Mouse (Mus musculus) CH12.LX (cell line): Measurements from ENCODE around the gene Stk39. TPM values are rescaled to one million over a fixed set of nuclear protein-coding genes. Genes with fewer than 3 reads are reported as not detected.

Experiments
- DNase-seq: peaks from one replicate; pipeline ENCODE4 v3.0.0-alpha.2; 2013; ENCODE audit errors: extremely low read depth
- H3K27ac ChIP-seq: 2 replicates; pipeline ENCODE4 v1.5.1; 2012; ENCODE audit warnings: low read depth, mild to moderate bottlenecking, control low read depth, moderate library complexity; ENCODE audit not compliant: insufficient read depth
- H3K27me3 ChIP-seq: replicated peaks from 2 replicates; pipeline ENCODE3; 2012; ENCODE audit warnings: inconsistent platforms
- H3K36me3 ChIP-seq, 2 experiments: replicated peaks in 1 of 2; 2 replicates each; pipeline versions ENCODE3 to v1.6.1; 2012; ENCODE audit warnings: inconsistent platforms in 1 of 2, low read length in 1 of 2, mild to moderate bottlenecking in 1 of 2, mixed read lengths in 1 of 2, moderate library complexity in 1 of 2; ENCODE audit not compliant: control insufficient read depth in 1 of 2, insufficient read depth in 1 of 2
- H3K4me1 ChIP-seq, 2 experiments: 2 replicates each; pipeline ENCODE4 v1.6.1; 2012; ENCODE audit warnings: inconsistent platforms in 1 of 2, moderate library complexity in 1 of 2; ENCODE audit not compliant: insufficient read depth in 2 of 2, control insufficient read depth in 1 of 2
- H3K4me2 ChIP-seq: 2 replicates; pipeline ENCODE4 v1.6.1; 2012; ENCODE audit warnings: low read depth, mild to moderate bottlenecking, control low read depth; ENCODE audit not compliant: poor library complexity, insufficient read depth, severe bottlenecking
- H3K4me3 ChIP-seq, 3 experiments: fragments of 150-350 bp in 1 of 3; sonication (generic) in 1 of 3; replicated peaks in 1 of 3; 2 replicates each; pipeline versions ENCODE3 to v1.5.1; 2011 to 2012; ENCODE audit warnings: low read depth in 2 of 3, low read length in 2 of 3, mild to moderate bottlenecking in 2 of 3, moderate library complexity in 2 of 3, control low read depth in 1 of 3, improper control_type of control experiment in 1 of 3, inconsistent platforms in 1 of 3, mixed read lengths in 1 of 3; ENCODE audit not compliant: poor library complexity in 1 of 3
- H3K79me2 ChIP-seq: replicated peaks from 2 replicates; pipeline ENCODE4 v1.6.1; 2012; ENCODE audit warnings: mild to moderate bottlenecking, moderate library complexity; ENCODE audit not compliant: control insufficient read depth, poor library complexity, insufficient read depth, severe bottlenecking; ENCODE audit errors: extremely low read depth
- H3K9ac ChIP-seq: 2 replicates; pipeline ENCODE4 v1.6.1; 2012; ENCODE audit warnings: low read depth, mild to moderate bottlenecking, control low read depth, moderate library complexity; ENCODE audit not compliant: insufficient read depth
- H3K9me3 ChIP-seq: replicated peaks from 2 replicates; pipeline ENCODE3; 2012; ENCODE audit warnings: low read length, inconsistent platforms, mixed read lengths
- CTCF ChIP-seq, 2 experiments: IDR thresholded peaks in 1 of 2; conservative IDR thresholded peaks in 1 of 2; 2 replicates each; pipeline ENCODE4 v1.5.1; 2011 to 2012; ENCODE audit warnings: low read depth in 2 of 2, low read length in 2 of 2, improper control_type of control experiment in 1 of 2, inconsistent platforms in 1 of 2, mild to moderate bottlenecking in 1 of 2, moderate library complexity in 1 of 2
- E2F4 ChIP-seq: IDR thresholded peaks from 2 replicates; pipeline ENCODE4 v1.6.1; 2011; ENCODE audit warnings: low read depth, low read length, improper control_type of control experiment; ENCODE audit not compliant: insufficient replicate concordance
- ETS1 ChIP-seq: conservative IDR thresholded peaks from 2 replicates; pipeline ENCODE4 v1.6.1; 2012; ENCODE audit warnings: low read depth, mild to moderate bottlenecking, inconsistent platforms, low read length, improper control_type of control experiment, moderate library complexity
- GABPA ChIP-seq: IDR thresholded peaks from 2 replicates; pipeline ENCODE4 v1.6.1; 2012; ENCODE audit warnings: low read depth, low read length, improper control_type of control experiment, inconsistent platforms; ENCODE audit not compliant: insufficient replicate concordance
- IRF4 ChIP-seq: IDR thresholded peaks from 2 replicates; pipeline ENCODE4 v1.6.1; 2014; ENCODE audit warnings: low read depth, mild to moderate bottlenecking, inconsistent platforms, low read length, improper control_type of control experiment
- JUN ChIP-seq: IDR thresholded peaks from 2 replicates; pipeline ENCODE4 v1.6.1; 2011; ENCODE audit warnings: low read depth, mild to moderate bottlenecking, low read length, improper control_type of control experiment, moderate library complexity; ENCODE audit not compliant: insufficient read depth
- MAZ ChIP-seq: IDR thresholded peaks from 2 replicates; pipeline ENCODE4 v1.6.1; 2012; ENCODE audit warnings: low read depth, mild to moderate bottlenecking, inconsistent platforms, low read length, improper control_type of control experiment, moderate library complexity
- MYC ChIP-seq: IDR thresholded peaks from 2 replicates; pipeline ENCODE4 v1.6.1; 2011; ENCODE audit warnings: low read depth, mild to moderate bottlenecking, improper control_type of control experiment, low read length
- POLR2AphosphoS2 ChIP-seq: IDR thresholded peaks from 2 replicates; pipeline ENCODE4 v1.6.1; 2011; ENCODE audit warnings: low read depth, low read length, improper control_type of control experiment
- RCOR1 ChIP-seq: conservative IDR thresholded peaks from 2 replicates; pipeline ENCODE4 v1.6.1; 2012; ENCODE audit warnings: low read depth, mild to moderate bottlenecking, inconsistent platforms, low read length, improper control_type of control experiment
- SIN3A ChIP-seq: IDR thresholded peaks from 2 replicates; pipeline ENCODE4 v1.6.1; 2012; ENCODE audit warnings: low read length, improper control_type of control experiment, inconsistent platforms
- SMC3 ChIP-seq: IDR thresholded peaks from 2 replicates; pipeline ENCODE4 v1.6.1; 2011; ENCODE audit warnings: low read depth, low read length, improper control_type of control experiment
- USF1 ChIP-seq: IDR thresholded peaks from 2 replicates; pipeline ENCODE4 v1.6.1; 2014; ENCODE audit warnings: low read depth, mild to moderate bottlenecking, inconsistent platforms, low read length, improper control_type of control experiment
- USF2 ChIP-seq: conservative IDR thresholded peaks from 2 replicates; pipeline ENCODE4 v1.6.1; 2011; ENCODE audit warnings: low read depth, low read length, improper control_type of control experiment
- dilution Hi-C: fragments of 300-500 bp; cut with MboI; formaldehyde crosslinking; loops from 2 replicates; pipeline ENCODE4 v1.14.3; 2020; ENCODE audit warnings: low sequenced_read_pairs; ENCODE audit not compliant: extremely low pct_unique_long_range_greater_than_20kb, extremely low pct_ligation_motif_present
- in situ Hi-C: fragments of 300-500 bp; cut with MboI; formaldehyde crosslinking; loops from 3 replicates; pipeline ENCODE4 v1.14.3; 2019; ENCODE audit warnings: low sequenced_read_pairs, low pct_ligation_motif_present, low pct_unique_long_range_greater_than_20kb, mixed read lengths
- polyA plus RNA-seq: library from polyadenylated mRNA; unstranded; fragments of >175 nt; gene quantifications from 2 replicates; pipeline ENCODE4 v1.2.1, GENCODE M21; 2012; ENCODE audit warnings: low read depth; ENCODE audit not compliant: insufficient read length
- total RNA-seq, 2 experiments: library from RNA; depleted of rRNA; stranded (reverse); fragments of 300-350 nt in 1 of 2; fragments of >200 nt in 1 of 2; gene quantifications; 2 replicates each; pipeline ENCODE4 v1.2.3; 2012 to 2014

Stk39 gene
- total and polyA plus RNA-seq, 3 experiments, result not detected

DNA sequence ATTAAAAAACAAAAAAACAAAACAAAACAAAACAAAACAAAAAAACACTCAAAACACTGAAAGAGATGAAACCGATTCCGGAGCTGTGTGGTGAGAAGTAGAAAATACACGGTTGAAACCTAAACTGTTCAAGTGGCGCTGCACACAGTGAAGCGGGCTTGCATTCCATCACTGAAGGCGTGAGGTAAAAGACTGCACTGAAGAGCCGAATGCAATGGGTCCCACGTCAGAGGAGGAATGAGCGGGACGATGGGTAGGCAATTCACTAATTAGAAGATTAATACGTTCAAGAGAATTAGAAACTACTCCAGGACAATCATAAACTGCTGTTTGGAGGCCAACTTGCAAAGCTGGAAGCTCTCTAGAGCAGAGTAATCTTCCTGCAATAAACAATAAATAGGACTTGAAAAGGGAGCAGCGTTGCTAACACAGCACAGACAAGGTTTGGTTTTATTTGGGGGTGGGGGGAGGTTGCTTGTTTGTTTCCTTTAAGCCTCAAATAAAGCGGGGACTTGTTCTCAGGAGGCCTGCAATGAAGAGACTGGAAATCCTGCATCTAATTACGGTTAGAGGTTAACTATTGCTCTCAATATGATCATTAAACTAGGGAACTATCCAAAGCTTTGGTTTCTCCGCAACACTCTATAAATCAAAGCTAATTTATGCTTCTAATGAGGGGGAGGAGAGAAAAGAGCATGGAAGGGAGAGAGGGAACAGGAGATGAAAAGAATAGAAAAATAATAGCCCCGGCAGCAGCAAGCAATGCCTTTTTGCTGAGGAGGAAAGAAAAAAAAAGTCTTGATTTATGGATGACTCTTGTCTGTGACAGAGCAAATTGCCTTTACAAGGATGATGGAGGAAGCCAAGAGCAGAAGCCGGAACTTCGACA, 67.5 kb downstream of the Stk39 start:
- TF ChIP-seq GABPA, result no peak
- TF ChIP-seq USF2, result no peak
- no peak for TF ChIP-seq SIN3A
- no peak for TF ChIP-seq IRF4
- no peak for TF ChIP-seq USF1
- TF ChIP-seq RCOR1, result no peak
- TF ChIP-seq JUN, result no peak
- no peak for TF ChIP-seq POLR2AphosphoS2
- no peak for TF ChIP-seq MYC
- TF ChIP-seq E2F4, result no peak
- TF ChIP-seq MAZ, result no peak
- H3K4me1 ChIP-seq, result no peaks in the 10 kb centered on the region
- dilution Hi-C loops (no loop called here), in situ Hi-C loops (no loop called here)
- H3K27ac ChIP-seq, result no peak overlapping the region
- peaks cover 76% of the 10 kb centered on the region for H3K9me3 ChIP-seq
- no peak for DNase-seq
- H3K9ac ChIP-seq, result no peak overlapping the region
- H3K27me3 ChIP-seq, result no peaks in the 10 kb centered on the region
- H3K4me3 ChIP-seq, result no peak overlapping the region
- no peak overlapping the region for H3K4me2 ChIP-seq
- H3K79me2 ChIP-seq, result no peaks in the 10 kb centered on the region
- no peaks in the 10 kb centered on the region for H3K36me3 ChIP-seq

DNA sequence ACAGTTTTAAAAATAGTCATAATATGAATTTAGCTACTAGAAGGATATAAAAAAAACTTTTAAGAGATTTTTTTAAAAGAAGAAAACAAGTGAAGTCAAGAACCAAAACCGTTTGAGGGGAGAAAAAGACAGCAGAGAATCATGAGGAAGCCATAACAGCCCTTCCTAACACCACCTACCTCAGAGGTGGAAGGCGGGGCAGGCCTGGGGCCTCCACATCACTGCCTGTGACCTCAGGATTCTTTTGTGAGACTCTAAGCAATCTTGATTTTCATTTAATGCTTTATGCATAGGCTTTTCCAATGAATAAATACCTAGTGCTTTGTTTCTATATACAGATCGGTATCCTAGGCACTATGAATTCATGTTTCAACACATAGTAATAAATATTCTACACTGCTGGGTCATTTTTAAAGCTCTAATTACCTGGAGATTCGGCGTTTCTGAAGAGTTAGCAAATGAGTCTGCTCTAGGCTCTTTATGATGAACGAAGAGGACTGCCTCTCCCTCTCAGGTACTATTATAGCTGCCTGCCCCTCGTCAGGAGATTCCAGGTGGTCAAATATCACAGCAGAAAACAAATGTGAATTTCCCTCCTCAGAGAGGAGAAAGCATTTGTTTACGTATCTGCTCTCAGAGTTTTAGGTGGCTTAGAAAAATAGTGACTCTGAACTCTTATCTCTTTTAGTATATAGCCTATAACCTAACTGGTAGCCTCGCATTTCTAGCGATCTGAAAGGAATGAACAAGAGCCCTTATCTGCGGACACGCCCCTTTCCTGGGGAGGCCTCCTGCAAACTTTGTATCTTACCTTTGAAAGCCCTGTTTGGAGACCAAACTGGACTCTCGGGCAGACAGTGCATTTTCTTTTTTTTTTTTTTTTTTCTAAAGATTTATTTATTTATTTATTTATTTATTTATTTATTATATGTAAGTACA, 78.2 kb downstream of the Stk39 start:
- dilution Hi-C loops, result no loop called here
- in situ Hi-C loops, result no loop called here
- Histone ChIP-seq H3K9ac (no peak overlapping the region), H3K4me1 (no peaks in the 10 kb centered on the region), H3K9me3 (peaks cover 70% of the 10 kb centered on the region), H3K4me3 (no peak overlapping the region), H3K27ac (no peak overlapping the region), H3K4me2 (no peak overlapping the region), H3K27me3 (no peaks in the 10 kb centered on the region), H3K36me3 (no peaks in the 10 kb centered on the region), H3K79me2 (no peaks in the 10 kb centered on the region)
- DNase-seq, result no peak
- TF ChIP-seq CTCF (conservative IDR thresholded peaks at IDR 0.05 in 1 of 2, IDR thresholded peaks at IDR 0.05 in 1 of 2; ENCODE audit: low read depth in 2 of 2, low read length in 2 of 2), result no peak
- TF ChIP-seq ETS1, result no peak
- TF ChIP-seq SMC3, result no peak
